Mouse (Mus musculus) 3134 (cell line): ENCODE data around the gene Zc3h14.

Source experiments
- DNase-seq: peaks from one replicate; pipeline ENCODE4 v3.0.0-alpha.2; 2011; ENCODE audit warnings: low spot score; ENCODE audit not compliant: insufficient read length; ENCODE audit errors: extremely low read depth

The Zc3h14 gene

DNA sequence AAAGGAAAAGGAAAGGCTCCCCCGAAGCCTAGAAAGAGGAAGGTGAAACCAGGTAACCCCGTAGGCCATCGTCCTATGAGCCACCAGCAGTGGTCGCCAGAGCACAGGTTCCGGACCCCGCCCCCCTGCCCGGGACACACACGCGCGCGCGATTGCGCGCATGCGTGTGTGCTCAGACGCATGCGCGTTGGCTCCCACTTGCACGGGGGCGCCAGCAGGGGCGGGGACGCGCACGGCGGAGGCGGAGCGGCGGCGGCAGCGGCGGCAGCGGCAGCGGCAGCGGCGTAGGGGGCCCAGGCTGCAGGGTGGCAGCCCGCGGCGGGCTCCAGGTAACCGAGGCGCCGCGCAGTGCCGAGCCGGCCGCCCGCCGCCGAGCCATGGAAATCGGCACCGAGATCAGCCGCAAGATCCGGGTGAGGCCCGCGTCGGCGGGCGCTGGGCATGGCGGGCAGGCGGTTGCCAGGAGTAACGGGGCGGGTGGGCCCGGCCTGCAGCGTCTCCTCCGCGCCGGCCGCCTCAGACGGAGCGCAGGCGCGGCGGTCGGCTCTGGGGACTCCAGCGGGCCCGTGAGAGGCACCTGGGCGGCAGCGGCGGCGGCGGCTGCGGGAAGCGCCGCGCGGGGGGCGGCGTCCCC is at the start of gene Zc3h14:
Gene Zc3h14 (plus strand): TSS at position 219 of the 634 bp plus-strand sequence.
- peak; percentile 88 for DNase-seq

DNA sequence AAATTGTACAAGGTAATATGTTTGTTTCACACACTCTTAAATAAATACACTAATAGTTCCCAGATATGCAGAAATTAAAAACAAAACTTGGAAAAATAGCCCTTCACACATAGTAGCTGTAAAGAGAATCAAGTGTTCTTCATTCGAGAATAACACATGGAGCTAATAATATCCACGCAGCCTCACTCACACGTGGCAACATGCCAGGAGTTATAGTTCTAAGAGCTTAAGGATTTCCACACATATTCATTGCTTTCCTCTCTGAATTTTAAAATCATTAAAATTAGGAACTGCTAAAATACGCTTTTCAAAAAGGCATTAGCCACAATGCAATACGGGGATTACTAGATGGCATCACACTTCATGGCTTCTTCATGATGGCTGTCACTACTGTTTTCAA is 49.6 kb upstream of the Zc3h14 start:
- no peak for DNase-seq

DNA sequence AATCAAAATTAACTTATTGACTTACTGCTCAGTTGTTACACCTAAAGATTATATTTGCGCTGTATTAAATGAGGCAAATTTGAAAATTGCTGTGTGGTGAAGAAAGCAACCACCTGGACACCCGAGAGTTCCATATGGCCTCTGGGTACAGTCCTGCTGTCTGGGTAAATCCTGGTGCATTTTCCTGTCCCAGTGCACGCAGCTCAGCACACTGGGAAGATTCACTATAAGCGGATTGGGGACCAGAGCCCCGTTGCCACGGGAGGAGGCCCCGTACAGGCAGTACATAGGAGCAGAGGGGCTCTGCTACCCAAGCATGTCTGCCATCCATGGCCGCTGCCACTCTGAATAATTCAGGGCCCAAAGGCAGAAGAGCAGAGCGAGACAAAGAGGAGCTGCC is 45.2 kb upstream of the Zc3h14 start:
- no peak for DNase-seq

DNA sequence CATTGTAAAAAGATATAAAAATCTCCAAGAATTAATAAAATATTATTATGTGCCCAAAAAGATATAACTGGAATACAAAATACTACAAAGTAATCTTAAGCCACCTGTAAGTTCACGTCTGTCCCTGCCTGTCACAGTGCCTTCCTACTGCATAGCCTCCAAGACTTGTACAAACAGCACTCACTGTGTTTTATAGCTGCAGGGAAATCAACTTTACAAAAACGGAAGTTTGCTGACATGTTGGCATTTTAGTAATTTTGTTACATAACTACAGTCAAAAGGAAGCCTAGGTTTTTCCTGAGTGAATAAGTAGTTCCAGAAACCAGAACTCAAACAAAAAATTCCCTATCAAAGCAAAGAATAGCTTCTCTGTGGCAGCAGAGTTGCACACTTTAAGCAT is 43.2 kb upstream of the Zc3h14 start:
- no peak for DNase-seq

DNA sequence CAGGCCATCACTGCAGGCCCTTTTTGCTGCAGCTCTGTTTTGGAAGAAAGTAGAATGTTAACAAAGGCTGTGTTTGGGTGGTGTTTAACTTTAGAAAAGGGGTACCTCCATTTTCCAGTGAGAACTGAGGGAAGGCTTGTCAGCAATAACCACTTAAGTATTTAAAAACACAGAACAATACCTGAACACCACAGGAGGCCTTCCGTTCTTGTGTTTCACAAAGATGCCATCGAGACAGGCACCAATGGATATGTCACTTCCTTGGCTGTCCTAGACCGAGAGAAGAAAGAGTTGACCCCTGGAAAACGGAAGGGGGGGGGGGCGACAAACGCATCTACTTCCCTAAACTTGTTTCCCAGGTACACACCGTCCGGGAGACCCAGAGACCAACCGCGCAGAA is 42.8 kb upstream of the Zc3h14 start:
- DNase-seq = no peak

DNA sequence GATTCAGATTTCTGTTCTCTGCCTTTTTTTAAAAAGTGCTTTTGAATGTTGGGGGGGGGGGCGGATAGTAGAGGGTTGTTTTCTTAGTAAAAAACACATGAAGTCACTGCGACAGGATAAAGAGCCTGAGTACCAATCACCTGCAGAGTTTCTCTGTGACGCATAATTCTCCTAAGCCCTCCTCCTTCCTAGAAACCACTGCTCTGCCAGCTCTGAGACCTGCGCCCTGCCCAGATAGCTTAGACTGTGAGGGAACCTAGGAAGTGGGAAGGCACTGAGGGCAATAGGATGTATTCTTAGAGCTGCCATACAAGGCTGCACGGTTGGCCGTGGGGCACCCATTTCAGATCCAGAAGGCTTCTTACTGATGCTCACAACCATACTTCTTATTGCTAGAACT is 33.9 kb upstream of the Zc3h14 start:
- DNase-seq = no peak

DNA sequence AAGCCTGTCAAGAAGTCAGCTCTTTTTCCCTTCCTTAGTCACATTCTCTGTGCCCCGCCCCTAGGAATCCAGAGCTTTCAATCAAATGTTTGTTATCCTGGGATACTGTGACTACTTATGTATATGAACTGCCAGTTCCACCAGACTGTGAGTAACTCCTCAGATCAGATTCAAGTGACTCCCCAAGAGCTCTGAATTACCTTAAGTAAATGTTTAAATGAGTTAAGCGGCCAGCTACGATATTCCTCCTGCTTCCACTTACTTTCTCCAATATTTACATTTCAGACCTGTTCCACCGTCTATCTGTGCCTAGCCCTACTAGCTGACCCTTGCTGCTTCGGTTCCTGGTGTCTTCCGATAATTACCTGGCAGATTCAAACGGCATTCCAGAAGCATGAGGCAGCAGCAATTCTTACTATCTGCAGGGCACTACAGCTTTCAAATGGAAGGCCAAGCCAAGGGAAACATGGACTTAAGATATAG is 33.1 kb upstream of the Zc3h14 start:
- peak; percentile 37 for DNase-seq

DNA sequence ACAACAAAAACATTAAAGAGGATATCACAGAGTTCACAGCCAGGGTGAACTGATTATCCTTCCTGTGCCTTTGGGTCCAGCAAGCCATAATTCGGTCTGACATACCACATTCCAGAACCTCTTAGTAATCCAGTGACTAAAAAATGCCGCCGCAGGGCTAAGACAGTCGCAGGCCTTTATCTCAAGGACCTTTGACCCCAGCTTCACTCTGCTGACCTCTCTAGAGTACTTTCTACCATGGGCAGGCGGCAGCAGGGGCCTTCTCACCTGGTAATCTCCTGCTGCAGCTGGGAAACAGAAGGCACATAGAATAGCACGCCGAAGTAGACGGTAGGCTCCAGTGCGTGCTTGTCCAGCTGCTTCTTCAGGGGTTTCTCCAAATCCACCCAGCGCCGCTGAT is 32.0 kb upstream of the Zc3h14 start:
- peak; percentile 38 for DNase-seq

DNA sequence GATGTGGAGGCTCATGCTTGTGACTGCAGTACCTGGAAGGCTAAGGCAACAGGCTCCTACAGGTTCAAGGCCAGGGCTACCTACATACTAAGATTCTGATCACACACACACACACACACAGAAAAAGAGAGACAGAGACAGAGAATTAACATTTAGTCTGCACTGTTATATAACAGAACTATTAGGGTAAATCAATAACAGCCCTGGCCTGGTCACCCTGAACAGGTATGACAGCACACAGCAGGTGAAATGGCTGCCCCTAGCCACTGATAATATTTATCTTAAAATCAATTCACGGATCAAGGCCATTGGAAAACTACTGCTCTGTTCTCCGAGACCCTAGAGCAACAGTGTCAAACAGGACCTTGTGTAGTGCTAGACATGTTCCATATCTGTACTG is 30.6 kb upstream of the Zc3h14 start:
- DNase-seq = no peak

DNA sequence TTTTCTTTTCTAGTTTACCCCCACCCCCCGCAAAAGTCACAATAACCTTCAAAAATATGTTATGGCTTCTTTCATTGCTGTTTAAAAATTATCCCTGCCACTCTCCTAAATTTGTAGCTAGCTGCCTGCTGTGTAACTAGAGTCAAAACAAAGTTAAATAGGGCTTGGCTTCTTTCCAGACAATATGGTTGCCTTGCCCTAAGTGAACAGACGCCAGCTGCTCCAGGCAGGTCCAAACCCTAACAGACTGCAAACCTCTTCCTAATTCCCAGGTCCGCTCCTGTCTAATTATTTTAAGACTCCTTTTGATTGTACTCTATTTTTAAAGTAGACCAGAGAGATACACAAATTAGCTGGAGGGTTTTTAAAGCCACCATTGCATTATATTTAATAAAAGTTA is 26.1 kb upstream of the Zc3h14 start:
- no peak for DNase-seq

DNA sequence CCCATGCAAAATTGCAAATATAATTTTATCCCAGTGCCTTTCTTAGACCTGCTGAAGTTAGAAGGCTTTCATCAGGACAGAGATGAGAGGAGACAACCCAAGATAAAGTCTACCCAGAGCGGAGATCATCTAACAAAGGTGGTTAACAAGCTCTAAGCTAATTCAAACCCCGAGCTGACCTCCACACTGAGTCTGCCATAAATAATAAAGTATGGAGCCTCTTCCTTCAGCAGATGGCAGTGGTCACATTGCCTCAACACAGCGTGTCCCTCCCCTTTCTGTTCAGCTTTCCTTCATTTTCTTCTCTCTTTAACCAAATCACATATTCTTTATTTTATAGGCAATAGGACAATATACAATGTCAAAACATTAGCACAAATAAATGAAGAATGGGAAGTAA is 25.7 kb upstream of the Zc3h14 start:
- DNase-seq = no peak

DNA sequence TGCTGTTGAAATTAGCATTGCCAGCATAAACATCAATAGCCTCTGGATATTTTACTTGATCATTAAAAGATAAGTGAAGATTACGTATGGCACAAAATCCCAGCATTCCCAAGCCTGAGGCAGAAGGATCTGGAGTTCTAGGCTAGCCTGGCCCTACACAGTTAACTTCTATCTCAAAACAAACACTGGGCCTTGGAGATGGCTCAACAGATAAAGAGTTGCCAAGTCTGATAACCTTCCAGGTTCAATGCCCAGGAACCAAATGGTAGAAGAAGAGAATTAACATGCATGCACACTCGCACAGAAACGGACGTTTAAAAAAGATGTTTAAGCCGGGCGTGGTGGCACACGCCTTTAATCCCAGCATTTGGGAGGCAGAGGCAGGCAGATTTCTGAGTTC is 22.5 kb upstream of the Zc3h14 start:
- DNase-seq = no peak

DNA sequence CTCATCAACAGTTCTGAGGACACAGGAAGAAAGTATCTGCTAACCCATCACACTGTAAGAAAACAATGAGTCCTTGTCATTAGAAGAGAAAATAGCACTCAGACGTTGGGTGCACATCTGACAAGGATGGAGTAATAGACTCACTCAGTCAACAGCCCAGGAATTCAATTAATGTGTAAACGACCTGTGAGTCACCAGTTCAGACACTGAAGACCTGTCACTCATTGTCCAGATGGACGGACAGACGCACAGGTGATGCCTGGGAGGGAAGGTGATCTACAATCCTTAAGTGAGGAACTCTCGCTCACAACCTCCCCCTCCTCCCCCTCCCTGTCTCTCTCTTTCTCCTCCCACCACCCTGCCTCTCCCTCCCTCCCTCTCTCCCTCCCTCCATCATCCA is 21.8 kb upstream of the Zc3h14 start:
- no peak for DNase-seq

DNA sequence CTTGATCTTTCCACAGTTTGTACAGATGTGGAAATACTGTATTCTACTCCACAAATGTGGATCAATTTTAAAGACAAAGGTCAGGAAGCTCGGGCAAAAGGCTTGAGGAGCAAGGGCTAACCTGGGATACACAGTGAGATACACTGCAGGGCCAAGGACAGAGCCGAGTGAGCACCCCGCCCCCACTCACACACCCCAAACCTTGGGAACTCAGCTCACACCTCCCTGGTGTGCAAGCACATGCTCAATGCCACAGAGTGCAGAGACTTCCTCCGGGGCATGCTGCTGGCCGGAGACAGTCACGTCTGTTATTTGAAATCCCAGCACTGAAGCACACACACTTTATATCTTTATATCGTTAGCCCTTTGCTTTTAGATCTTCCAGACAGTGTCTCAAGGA is 20.7 kb upstream of the Zc3h14 start:
- DNase-seq = no peak

DNA sequence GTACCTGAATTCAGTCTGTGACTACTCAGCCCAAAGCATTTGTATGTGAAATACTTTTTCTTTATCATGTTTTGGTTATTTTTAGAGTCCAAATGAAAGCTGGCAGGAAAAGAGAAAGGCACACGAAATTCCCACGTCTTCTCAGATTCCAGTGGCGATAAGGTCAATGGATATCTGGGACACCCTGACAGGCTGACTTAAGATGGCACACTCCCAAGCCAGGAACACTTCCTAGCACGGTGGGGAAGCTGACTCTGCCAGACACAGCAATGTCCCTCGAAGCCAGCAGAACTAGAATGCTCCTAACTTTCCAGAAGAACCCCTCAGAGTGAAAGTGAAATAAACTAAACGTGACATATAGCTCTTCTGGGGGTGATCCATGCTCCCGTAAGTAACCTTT is 19.6 kb upstream of the Zc3h14 start:
- no peak for DNase-seq

DNA sequence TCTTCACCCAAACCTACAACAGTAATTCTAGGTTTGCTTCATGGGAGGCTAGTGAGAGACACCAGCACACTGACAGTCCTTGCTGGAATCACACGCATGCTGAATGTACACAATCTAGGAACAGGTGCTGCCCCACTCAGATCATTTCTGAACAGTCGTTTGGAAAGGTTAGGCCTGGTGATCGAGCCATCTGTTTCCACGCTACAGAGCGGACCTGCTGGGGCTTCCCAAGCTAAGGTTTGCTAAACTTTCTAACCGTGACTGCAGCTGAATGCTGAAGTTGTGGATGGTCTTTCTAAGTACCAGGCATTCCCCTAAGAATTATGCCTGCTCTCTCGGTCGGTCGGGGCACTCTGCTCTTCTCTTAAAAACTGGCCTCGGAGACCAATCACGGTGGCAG is 16.1 kb upstream of the Zc3h14 start:
- no peak for DNase-seq

DNA sequence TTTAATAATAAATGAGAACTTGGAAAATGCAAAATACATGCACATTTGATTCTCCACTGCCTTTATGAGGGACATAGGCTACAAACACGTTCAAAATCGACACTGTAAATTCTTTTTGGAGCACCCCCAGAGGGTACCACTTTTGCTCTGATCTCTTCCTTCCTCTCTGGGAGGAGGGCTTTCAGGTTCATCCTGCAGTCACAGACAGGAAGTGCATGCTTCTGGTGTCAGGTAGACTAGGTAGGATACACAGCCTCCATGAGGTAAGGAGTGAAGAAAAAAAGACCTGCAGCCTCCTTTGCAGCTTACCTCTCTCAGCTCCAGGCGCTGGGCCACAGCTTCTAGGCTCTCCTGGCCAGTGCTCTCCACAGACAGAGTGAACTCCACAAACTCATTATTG is 13.6 kb upstream of the Zc3h14 start:
- no peak for DNase-seq

DNA sequence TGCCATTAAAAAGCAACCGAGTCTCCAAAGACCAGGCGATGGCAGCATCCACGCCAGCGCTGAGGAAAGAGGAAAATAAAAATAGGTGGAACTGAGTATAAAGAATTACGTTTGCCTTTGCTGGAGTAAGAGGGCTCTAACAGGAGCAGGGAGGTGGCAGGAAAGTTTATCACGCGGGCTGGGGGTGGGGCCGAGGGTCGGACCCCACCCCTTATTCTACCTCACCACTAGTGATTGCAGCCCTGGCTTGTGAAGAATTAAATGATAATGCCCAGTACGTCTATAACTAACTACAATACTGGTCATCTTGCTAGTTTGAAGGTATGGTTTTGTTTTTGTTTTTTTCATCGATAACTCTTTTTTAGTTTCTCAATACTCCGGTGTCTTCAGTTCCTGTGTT is 13.0 kb upstream of the Zc3h14 start:
- no peak for DNase-seq

DNA sequence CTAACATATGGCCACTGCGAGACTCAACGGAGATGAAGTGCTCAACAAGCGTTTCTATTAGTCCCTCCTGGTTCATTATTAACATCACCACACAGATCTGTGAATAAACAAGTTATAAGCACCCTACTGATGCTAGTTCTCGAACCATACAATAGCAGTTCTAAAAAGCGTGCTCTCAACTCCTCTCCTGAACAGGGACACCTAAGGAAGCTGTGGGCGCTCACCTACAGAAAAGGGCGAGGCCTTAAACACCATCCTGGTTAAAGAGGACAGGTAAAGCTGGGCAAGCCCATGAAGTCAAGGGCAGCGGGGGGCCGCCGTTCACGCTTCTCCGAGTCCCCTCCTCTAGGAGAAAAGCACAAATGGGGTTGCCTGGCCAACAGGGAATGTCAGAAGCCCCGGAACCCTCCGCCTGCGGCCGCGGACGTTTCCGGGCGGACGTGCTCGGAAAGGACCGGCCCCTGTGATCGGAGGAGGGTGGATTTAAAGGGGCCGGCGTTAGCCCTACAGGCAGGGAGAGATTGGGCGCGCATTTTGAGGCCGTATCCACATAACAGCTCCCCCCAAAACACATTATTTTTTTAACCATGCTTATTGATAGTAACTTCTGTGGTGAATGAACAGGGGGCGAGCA is 12.4 kb upstream of the Zc3h14 start:
- peak; percentile 87 for DNase-seq

DNA sequence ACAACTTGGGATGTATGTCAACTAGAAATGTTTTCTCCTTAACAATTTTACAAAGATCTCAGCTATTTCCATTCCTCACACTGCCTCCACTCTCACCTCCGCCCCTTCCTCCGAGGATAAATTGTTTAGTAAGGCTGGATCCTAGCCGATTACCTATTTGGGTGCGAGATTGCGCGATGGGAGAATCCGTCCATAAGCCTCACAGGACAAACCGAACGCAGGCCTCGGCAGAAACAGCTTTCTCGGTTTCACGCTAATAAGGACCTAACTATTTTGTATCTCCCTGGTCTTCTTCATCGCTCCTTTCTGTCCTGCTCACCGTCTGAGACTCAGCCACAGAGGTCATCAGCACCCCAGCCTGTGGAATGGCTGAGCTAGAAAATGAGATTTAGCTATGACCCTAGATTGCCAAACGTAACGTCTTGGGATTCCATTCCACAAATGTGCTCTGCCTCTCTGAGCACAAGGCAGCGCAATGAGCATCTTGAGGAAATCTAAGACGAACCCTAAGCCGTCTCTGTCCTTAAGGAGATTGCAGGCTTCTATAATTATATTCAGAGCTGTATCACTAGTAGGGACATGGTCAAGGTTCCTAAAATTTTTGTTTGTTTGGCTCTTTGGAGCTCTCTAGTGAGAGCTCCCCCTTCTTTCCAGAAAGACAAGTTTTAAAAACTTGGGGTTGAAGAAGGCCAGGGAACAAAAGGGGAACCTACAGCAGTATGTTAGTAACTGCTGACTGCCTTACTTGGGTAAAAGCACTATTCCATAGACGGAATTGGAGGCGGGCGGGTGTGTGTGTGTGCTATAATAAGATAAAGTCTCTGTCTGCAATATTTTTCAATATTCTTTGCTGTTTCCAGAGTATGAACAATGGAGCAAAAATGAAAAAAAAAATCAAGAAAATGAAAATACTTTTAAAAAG is 11.6 kb upstream of the Zc3h14 start:
- DNase-seq = no peak

DNA sequence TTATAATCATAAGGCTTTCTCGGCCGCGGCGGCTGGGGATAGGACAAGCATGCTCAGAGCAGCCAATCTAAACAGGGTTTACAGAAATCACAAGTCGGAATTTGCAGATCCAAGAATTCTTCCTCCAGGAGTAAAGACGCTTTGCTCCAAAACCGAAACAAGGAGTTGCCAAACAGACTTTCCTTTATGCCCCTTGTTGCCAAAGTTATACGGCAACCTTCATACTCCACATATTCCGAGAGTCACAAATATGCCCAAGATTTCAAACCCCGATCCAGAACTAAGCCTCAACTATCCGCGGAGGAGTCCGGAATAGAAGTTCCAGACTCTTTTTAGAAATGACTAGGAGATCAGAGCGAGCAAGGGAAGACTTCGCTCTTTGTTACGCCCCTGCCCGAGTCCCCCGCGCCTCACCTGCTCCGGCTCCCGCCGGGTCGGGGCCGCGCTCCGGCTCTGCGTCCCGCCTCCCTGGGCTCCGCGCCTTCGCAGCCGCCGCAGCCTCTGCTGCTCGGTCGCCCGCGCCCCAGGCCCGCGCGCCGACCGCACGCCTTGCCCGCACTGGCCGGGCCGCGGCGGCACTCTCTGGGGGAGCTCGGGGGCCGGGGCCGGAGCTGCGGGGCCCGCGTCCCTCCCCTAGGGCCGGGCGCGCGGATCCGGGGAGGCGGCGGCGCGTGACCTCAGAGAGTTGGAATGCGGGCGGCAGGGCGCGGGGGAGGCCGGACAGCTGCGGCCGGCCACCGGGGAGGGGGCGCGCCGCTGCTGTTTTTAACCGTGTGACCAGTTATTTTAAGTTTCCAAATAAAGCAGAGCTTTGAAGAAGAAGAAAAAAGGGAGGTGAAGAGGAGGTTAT is 9.6 kb upstream of the Zc3h14 start, which contains the start of gene Ptpn21:
Gene Ptpn21 (minus strand): TSS at position 455 of the 850 bp plus-strand sequence.
- DNase-seq = peak; percentile 64
